Mouse (Mus musculus): ENCODE results near the gene Map2. TPM values are rescaled to one million over a fixed set of nuclear protein-coding genes. Genes with fewer than 3 reads are reported as not detected.

Map2 gene
- polyA plus RNA-seq (2016; fragmentation: Nextera tagmentation; extraction: Ambion mirVana) = 28.3 and 32.7 TPM in 2 replicates

- ATAC-seq (ENCODE audit: insufficient number of reproducible peaks, insufficient read depth, low FRiP score, low TSS enrichment, low read depth) = peak; percentile 97
- no peaks in the 10 kb centered on the region; the same call in 1 of the 2 replicates for H3K27me3 ChIP-seq
- H3K4me1 ChIP-seq (replicated peaks) = peaks cover 19% of the 10 kb centered on the region
- peak within 1 kb of the TSS; percentile 57 for H3K9ac ChIP-seq (replicated peaks)
- 0 out of 2 replicates have a peak within 1 kb of the TSS, but pooled peaks have one; percentile 31 for H3K27ac ChIP-seq
- WGBS = under 1% methylated on average over 51 of the region's 61 CpGs
- peak within 1 kb of the TSS; percentile 68 for H3K4me2 ChIP-seq
- H3K4me3 ChIP-seq (replicated peaks) = peak within 1 kb of the TSS; percentile 65
- H3K9me3 ChIP-seq = no peaks in the 10 kb centered on the region
- H3K36me3 ChIP-seq = no peaks in the 10 kb centered on the region
These were observed at the start of gene Map2 for GRCm38 (mm10) chr1:66175041-66175665. Gene Map2, plus strand, starts transcription at chr1:66175273.

DNA sequence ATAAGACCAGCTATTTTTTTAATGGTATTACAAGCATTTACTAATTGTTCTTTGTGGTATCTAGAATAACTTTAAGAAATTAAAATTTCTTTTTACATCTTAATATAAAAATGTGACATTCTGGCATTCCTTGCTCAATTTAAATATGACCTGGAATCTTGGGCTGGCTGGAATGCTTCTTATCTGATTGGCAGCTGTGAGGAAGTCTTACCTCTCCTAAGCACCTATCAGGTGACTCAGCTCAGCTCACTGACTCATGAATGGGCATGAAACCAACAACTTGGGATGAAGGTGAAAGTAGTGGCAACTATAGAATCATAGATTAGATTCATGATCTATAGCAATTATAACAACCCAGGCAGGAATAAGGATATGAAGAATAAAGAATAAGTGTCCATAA is 42.1 kb upstream of the Map2 start:
- Histone ChIP-seq H3K36me3 (no peaks in the 10 kb centered on the region), H3K27ac (no peak overlapping the region), H3K9ac (replicated peaks) (no peak overlapping the region), H3K4me3 (replicated peaks) (no peak overlapping the region), H3K4me2 (no peak overlapping the region), H3K27me3 (no peaks in the 10 kb centered on the region), H3K9me3 (no peaks in the 10 kb centered on the region), H3K4me1 (replicated peaks) (no peaks in the 10 kb centered on the region)
- ATAC-seq (ENCODE audit: insufficient number of reproducible peaks, insufficient read depth, low FRiP score, low TSS enrichment, low read depth) = no peak

- Histone ChIP-seq H3K27ac (no peak overlapping the region), H3K9me3 (no peaks in the 10 kb centered on the region), H3K36me3 (no peaks in the 10 kb centered on the region), H3K4me1 (replicated peaks) (no peaks in the 10 kb centered on the region), H3K27me3 (no peaks in the 10 kb centered on the region), H3K4me3 (replicated peaks) (no peak overlapping the region), H3K4me2 (no peak overlapping the region), H3K9ac (replicated peaks) (no peak overlapping the region)
- ATAC-seq (ENCODE audit: insufficient number of reproducible peaks, insufficient read depth, low FRiP score, low TSS enrichment, low read depth) = no peak
These were observed 39.7 kb upstream of the Map2 start for GRCm38 (mm10) chr1:66135324-66135723.

DNA sequence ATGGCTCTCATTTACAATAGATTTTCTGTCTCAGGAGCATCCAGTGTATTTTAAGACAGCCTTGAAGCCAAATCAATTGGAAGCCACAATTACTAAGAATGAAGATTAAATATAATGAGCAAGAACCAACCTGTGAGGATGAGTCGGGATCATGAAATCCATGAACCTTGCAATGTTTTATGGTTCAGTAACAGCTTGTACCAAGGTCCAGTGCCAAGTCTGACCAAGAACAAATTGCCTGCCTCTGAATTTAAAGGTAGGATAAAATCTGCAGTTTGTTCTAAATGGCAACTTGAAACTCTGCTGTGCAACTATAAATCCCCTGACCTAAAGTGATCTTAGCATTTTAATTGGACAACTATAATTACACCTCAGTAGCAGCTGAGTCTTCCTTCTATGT is 34.4 kb upstream of the Map2 start:
- Histone ChIP-seq H3K9ac (replicated peaks) (no peak overlapping the region), H3K9me3 (no peaks in the 10 kb centered on the region), H3K27ac (no peak overlapping the region), H3K4me3 (replicated peaks) (no peak overlapping the region), H3K4me1 (replicated peaks) (no peaks in the 10 kb centered on the region), H3K4me2 (no peak overlapping the region), H3K27me3 (no peaks in the 10 kb centered on the region), H3K36me3 (no peaks in the 10 kb centered on the region)
- whole genome bisulfite sequencing = 91% methylated on average over 1 of the region's 1 CpGs
- no peak for ATAC-seq (ENCODE audit: insufficient number of reproducible peaks, insufficient read depth, low FRiP score, low TSS enrichment, low read depth)

DNA sequence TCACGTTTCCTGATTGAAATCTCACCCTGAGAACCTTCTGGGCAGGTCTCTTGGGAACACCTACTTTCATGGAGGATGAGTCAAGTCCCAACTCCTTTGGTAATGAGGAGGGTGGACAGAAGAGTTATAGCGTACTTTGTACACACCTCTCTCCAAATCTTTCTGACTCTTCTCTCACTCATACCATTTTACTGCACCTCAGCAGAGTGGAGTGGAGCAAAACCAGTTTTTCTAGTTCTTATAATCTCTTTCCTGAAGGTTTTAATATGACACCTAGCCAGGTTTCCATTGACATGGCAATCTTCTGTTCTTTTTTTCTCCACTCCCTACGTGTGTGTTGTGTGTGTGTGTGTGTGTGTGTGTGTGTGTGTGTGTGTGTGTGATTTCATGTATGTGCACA is 29.9 kb upstream of the Map2 start:
- no peaks in the 10 kb centered on the region for H3K4me1 ChIP-seq (replicated peaks)
- WGBS = 70% methylated on average over 3 of the region's 3 CpGs
- no peaks in the 10 kb centered on the region for H3K27me3 ChIP-seq
- no peak overlapping the region for H3K27ac ChIP-seq
- no peak for ATAC-seq (ENCODE audit: insufficient number of reproducible peaks, insufficient read depth, low FRiP score, low TSS enrichment, low read depth)
- no peak overlapping the region for H3K4me2 ChIP-seq
- H3K9me3 ChIP-seq = no peaks in the 10 kb centered on the region
- no peak overlapping the region for H3K4me3 ChIP-seq (replicated peaks)
- no peak overlapping the region for H3K9ac ChIP-seq (replicated peaks)
- no peaks in the 10 kb centered on the region for H3K36me3 ChIP-seq

DNA sequence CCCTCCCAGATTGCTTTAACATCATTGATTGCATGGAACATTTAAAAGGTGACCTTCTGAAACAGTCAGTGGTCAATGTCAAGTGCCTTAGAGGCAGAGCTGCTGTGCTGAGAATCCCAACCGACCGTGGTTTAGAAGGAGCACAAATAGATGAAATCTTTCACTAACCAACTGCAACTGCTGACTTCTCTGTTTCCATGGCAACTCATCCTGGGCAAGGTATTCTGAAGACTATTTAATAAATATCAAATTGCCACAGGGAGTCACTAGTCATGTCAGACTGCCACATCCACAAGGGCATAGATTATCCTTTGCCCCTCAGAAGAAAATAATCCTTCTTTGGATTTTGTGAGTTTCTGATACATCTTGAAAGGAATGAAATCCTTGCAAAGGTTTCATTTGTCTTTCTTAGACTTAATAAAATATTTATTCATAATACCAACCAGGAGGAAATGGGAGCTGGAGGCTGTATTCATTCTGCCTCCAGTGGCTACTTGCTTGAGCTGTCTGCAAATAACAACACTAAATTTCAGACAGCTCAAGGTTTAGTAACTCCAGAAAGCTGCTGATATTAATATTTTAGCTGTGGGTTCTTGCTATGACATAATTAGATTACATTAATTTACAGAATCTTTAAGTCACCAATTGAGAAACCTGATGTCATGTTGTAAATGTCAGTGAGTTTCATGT is 26.1 kb upstream of the Map2 start:
- ATAC-seq (ENCODE audit: insufficient number of reproducible peaks, insufficient read depth, low FRiP score, low TSS enrichment, low read depth) = no peak
- no peaks in the 10 kb centered on the region for H3K36me3 ChIP-seq
- no peaks in the 10 kb centered on the region for H3K4me1 ChIP-seq (replicated peaks)
- H3K9me3 ChIP-seq = no peaks in the 10 kb centered on the region
- H3K27me3 ChIP-seq = no peaks in the 10 kb centered on the region
- H3K4me3 ChIP-seq (replicated peaks) = no peak overlapping the region
- no peak overlapping the region for H3K9ac ChIP-seq (replicated peaks)
- no peak overlapping the region for H3K4me2 ChIP-seq
- 75% methylated on average over 2 of the region's 2 CpGs for WGBS
- no peak overlapping the region for H3K27ac ChIP-seq

DNA sequence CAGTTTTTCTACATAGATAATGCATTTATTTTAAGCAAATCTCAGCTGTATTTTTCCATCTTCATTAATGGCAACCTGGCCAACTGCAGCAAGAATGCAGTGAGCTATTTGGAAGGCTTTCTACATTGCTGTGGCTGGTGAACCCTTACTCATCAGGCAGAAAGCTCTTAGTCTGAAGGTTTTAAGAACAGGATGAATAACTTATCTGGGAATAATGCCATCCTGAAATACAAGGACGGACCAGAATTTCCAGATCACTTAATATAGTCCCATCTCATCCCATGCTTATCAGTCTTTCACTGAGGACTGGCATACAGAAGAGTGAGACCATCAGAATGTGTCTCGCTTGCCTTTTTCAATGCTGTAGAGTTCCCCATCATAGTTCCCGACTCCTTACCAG is 24.3 kb upstream of the Map2 start:
- H3K27ac ChIP-seq = no peak overlapping the region
- no peaks in the 10 kb centered on the region for H3K27me3 ChIP-seq
- no peaks in the 10 kb centered on the region for H3K4me1 ChIP-seq (replicated peaks)
- no peak overlapping the region for H3K4me3 ChIP-seq (replicated peaks)
- ATAC-seq (ENCODE audit: insufficient number of reproducible peaks, insufficient read depth, low FRiP score, low TSS enrichment, low read depth) = no peak
- no peak overlapping the region for H3K9ac ChIP-seq (replicated peaks)
- H3K9me3 ChIP-seq = no peaks in the 10 kb centered on the region
- 85% methylated on average over 3 of the region's 3 CpGs for WGBS
- H3K36me3 ChIP-seq = no peaks in the 10 kb centered on the region
- H3K4me2 ChIP-seq = no peak overlapping the region

- Histone ChIP-seq H3K27ac (no peak overlapping the region), H3K27me3 (no peaks in the 10 kb centered on the region), H3K4me1 (replicated peaks) (no peaks in the 10 kb centered on the region), H3K4me2 (no peak overlapping the region), H3K36me3 (no peaks in the 10 kb centered on the region), H3K9ac (replicated peaks) (no peak overlapping the region), H3K4me3 (replicated peaks) (no peak overlapping the region), H3K9me3 (no peaks in the 10 kb centered on the region)
- 75% methylated on average over 2 of the region's 2 CpGs for WGBS
- no peak for ATAC-seq (ENCODE audit: insufficient number of reproducible peaks, insufficient read depth, low FRiP score, low TSS enrichment, low read depth)
These were observed 17.9 kb upstream of the Map2 start for GRCm38 (mm10) chr1:66157135-66157534.

DNA sequence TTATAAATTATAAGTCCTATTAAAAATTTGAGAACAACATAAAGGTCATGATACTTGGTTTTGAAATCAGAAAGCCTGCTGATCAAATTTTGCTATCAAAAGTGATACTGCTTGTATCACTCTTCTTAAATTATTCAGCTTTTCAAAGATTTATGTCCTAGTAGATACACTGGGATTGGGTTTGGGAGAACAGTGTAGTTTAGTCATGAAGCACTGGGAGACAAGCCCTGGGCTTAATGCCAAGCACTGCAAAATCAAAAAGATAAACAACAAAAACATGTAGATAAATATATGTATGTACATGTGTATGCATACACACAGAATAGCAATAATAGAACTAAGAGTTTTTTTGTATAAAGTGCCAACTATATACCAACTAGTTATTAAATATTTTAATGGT is 17.5 kb upstream of the Map2 start:
- Histone ChIP-seq H3K4me1 (replicated peaks) (no peaks in the 10 kb centered on the region), H3K27me3 (no peaks in the 10 kb centered on the region), H3K9ac (replicated peaks) (no peak overlapping the region), H3K9me3 (no peaks in the 10 kb centered on the region), H3K4me3 (replicated peaks) (no peak overlapping the region), H3K36me3 (no peaks in the 10 kb centered on the region), H3K27ac (no peak overlapping the region), H3K4me2 (no peak overlapping the region)
- no peak for ATAC-seq (ENCODE audit: insufficient number of reproducible peaks, insufficient read depth, low FRiP score, low TSS enrichment, low read depth)

DNA sequence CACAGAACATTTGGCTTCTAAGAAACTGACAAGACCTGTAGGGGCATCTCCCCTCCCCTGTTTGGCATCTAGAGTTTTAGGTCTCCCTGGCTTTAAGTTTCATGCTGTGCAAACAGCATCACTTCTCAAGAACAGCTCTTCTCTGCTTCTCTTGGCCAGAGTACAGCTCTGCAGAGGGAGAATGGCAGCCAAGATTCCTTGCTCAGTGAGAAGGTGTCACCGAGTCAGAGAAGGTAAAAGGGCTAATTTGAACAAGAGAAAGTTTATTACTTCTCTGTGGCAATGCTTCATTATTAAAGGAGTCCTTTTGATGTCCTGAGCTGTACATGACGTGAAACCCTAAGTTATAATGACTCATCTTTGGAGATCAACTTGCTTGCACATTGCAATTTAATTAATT is 10.4 kb upstream of the Map2 start:
- Histone ChIP-seq H3K9me3 (no peaks in the 10 kb centered on the region), H3K9ac (replicated peaks) (no peak overlapping the region), H3K27me3 (no peaks in the 10 kb centered on the region), H3K4me3 (replicated peaks) (no peak overlapping the region), H3K27ac (no peak overlapping the region), H3K4me1 (replicated peaks) (no peaks in the 10 kb centered on the region), H3K4me2 (no peak overlapping the region), H3K36me3 (no peaks in the 10 kb centered on the region)
- no peak for ATAC-seq (ENCODE audit: insufficient number of reproducible peaks, insufficient read depth, low FRiP score, low TSS enrichment, low read depth)
- 50% methylated on average over 2 of the region's 2 CpGs for WGBS

- Histone ChIP-seq H3K27ac (no peak overlapping the region), H3K9ac (replicated peaks) (no peak overlapping the region), H3K4me1 (replicated peaks) (no peaks in the 10 kb centered on the region), H3K4me3 (replicated peaks) (no peak overlapping the region), H3K4me2 (no peak overlapping the region), H3K27me3 (no peaks in the 10 kb centered on the region), H3K9me3 (no peaks in the 10 kb centered on the region), H3K36me3 (no peaks in the 10 kb centered on the region)
- ATAC-seq (ENCODE audit: insufficient number of reproducible peaks, insufficient read depth, low FRiP score, low TSS enrichment, low read depth) = no peak
- WGBS = 71% methylated on average over 5 of the region's 5 CpGs
These were observed 6.4 kb upstream of the Map2 start for GRCm38 (mm10) chr1:66168722-66169121.

- 83% methylated on average over 3 of the region's 3 CpGs for WGBS
- H3K27ac ChIP-seq = no peak overlapping the region
- H3K9me3 ChIP-seq = no peaks in the 10 kb centered on the region
- H3K4me3 ChIP-seq (replicated peaks) = no peak overlapping the region
- H3K4me1 ChIP-seq (replicated peaks) = peaks cover 8% of the 10 kb centered on the region; the same call in 1 of the 2 replicates
- ATAC-seq (ENCODE audit: insufficient number of reproducible peaks, insufficient read depth, low FRiP score, low TSS enrichment, low read depth) = no peak
- no peak overlapping the region for H3K4me2 ChIP-seq
- no peaks in the 10 kb centered on the region for H3K36me3 ChIP-seq
- H3K9ac ChIP-seq (replicated peaks) = no peak overlapping the region
- no peaks in the 10 kb centered on the region; the same call in 1 of the 2 replicates for H3K27me3 ChIP-seq
These were observed 2.9 kb upstream of the Map2 start for GRCm38 (mm10) chr1:66172127-66172526.
